Mouse (Mus musculus) T-cell, adult 2 months (primary cell): ENCODE data around the gene Stxbp5.
A peak's percentile ranks its signal among the peaks of the same experiment; 100 is the strongest.
"Not testable (repeated sequence)": the region's sequence is repeated elsewhere in the genome, so short reads cannot be mapped to it uniquely, and the experiment has no call there.

Experiments
- DNase-seq: peaks from one replicate; pipeline ENCODE4 v3.0.0; 2022; ENCODE audit warnings: low spot score

Stxbp5 gene

GRCm38 (mm10) chr10:9901071-9901696, at the start of gene Stxbp5:
Stxbp5 (minus strand) TSS chr10:9901079.
- DNase-seq = peak; percentile 70

DNA sequence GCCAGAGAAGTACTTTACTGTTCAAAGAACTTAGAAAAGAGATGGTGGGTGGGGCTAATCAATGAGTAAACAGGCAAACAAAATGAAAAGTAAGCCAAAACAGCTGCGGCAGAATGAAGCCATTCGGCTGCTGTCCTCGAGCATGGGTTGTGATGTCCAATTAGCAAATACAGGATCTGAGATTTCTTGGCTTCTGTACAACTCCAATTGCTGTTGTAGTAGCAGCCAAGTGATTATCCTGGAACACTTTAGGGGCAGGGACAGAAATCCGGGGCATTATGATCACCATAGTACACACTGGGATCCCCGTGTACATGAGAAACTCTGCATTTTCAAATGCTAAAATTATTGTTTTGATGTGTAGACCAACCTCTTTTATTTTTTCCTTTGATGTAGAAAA, 11.5 kb upstream of the Stxbp5 start:
- no peak for DNase-seq

- DNase-seq = no peak
These were observed 7.1 kb upstream of the Stxbp5 start for GRCm38 (mm10) chr10:9907919-9908502.

GRCm38 (mm10) chr10:9907519-9907918, 6.6 kb upstream of the Stxbp5 start:
- DNase-seq = no peak

DNA sequence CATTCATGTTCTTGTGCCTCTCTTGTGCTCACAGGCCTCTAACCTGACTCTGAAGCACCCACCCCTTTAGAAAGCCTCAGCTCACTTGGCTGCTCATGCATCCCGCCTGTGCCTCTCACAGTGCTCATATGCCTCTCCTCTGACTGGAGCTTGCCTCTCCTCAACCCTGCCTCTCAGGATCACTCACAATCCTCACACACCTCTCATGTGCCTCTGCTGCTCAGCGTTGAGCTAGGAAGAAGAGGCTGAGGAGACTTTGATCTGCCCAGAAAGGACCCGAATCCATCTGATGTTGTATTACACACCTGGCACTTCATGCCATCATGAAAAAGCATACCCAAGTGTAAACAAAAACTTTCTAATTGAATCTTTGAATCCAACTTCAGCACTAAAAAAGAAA, 5.3 kb upstream of the Stxbp5 start:
- DNase-seq = no peak

GRCm38 (mm10) chr10:9901697-9902239, 889 bp upstream of the Stxbp5 start:
- DNase-seq = peak; percentile 88

GRCm38 (mm10) chr10:9900315-9901070, 386 bp downstream of the Stxbp5 start:
- no peak for DNase-seq

DNA sequence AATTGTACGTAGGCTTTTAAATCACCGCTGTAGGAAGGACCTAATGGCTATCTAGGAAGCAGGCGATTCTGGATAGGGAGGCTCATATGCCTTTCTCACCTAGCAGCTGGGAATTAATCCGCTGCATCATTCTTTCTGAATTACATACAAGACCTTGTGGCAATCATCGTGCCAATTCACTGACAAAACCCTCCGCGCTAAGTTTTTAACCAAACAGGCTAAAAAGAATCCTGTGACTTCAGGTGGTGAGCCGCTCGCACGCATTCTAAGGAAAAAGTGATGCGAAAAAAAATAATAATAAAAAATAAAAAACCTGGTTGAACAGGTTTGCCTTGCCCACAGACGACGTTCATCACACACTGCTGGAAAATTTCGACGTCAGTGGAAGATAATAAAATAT, 1.1 kb downstream of the Stxbp5 start:
- DNase-seq = peak; percentile 24

- DNase-seq = no peak
These were observed 1.8 kb downstream of the Stxbp5 start for GRCm38 (mm10) chr10:9899086-9899485.

DNA sequence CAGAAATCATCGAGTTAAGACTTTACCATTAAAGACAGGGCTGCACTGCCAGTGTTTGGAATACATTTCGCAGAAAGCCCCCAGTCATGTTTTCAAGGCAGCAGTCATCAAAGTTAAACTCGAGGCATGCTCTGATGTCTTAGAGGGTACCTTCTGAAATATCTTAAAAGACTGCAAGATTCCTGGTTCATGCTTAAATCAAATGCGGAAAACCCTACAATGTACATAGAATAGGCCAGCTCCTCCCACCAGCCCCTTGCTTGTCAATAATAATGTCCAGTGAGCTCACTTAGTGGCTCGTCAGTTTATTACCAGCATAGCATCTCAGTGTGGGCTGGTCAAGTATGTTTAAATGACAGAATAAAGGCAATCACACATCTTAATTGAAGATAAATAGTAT, 3.0 kb downstream of the Stxbp5 start:
- no peak for DNase-seq

GRCm38 (mm10) chr10:9893562-9893961, 7.3 kb downstream of the Stxbp5 start:
- no peak for DNase-seq

GRCm38 (mm10) chr10:9889651-9890050, 11.2 kb downstream of the Stxbp5 start:
- DNase-seq = no peak

- DNase-seq = no peak
These were observed 12.2 kb downstream of the Stxbp5 start for GRCm38 (mm10) chr10:9888655-9889054.

GRCm38 (mm10) chr10:9881781-9882320, 19.0 kb downstream of the Stxbp5 start:
- DNase-seq = not testable (repeated sequence)

DNA sequence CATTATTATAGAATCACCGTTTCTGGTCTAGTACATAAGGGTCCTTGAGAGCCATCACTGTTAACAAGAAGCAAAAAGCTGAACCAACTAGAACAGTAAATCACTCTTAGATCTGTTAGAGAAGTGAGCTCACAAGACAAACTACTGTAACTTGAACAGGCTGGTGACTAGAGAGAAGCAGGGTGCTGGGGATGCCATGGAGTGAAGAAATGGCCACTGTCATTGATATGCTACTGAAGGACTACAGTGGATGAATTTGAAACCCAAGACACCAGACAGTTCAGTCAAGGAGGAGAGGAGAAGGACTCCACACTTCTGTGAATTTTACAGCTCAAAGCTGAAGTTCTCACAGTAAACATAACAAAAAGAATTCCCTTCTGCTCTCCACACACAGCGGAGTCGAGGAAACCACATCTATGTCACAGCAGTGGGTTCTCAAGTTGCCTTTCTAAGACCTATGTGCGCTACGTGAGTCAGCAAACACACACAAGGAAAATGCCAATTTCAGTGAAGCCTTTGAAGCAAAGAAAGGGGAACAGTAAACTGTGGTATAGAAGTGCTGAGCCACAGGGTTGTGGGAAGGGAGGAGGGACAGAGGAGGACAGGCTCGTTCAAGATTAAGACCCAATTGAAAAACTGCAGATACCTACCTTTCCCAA, 20.7 kb downstream of the Stxbp5 start:
- no peak for DNase-seq

GRCm38 (mm10) chr10:9878821-9879489, 21.9 kb downstream of the Stxbp5 start:
- no peak for DNase-seq

DNA sequence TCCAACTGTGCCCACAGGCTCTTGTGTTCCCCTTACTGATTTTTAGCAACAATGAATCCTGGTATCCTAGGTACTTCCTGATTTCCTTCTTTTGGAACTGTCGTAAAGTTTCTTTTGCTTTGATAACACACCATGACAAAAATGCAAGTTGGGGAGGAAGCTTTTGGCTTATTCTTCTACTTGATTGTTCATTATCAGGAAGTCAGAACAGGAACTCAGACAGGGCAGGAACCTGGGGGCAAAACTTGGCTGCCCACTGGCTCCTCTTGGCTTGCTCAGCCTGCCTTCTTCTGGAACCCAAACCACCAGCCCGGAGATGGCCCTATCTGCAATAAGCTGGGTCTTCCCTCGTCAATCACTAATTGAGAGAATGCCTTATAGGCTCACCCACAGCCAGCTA, 25.0 kb downstream of the Stxbp5 start:
- no peak for DNase-seq

GRCm38 (mm10) chr10:9872143-9872542, 28.7 kb downstream of the Stxbp5 start:
- DNase-seq = no peak

DNA sequence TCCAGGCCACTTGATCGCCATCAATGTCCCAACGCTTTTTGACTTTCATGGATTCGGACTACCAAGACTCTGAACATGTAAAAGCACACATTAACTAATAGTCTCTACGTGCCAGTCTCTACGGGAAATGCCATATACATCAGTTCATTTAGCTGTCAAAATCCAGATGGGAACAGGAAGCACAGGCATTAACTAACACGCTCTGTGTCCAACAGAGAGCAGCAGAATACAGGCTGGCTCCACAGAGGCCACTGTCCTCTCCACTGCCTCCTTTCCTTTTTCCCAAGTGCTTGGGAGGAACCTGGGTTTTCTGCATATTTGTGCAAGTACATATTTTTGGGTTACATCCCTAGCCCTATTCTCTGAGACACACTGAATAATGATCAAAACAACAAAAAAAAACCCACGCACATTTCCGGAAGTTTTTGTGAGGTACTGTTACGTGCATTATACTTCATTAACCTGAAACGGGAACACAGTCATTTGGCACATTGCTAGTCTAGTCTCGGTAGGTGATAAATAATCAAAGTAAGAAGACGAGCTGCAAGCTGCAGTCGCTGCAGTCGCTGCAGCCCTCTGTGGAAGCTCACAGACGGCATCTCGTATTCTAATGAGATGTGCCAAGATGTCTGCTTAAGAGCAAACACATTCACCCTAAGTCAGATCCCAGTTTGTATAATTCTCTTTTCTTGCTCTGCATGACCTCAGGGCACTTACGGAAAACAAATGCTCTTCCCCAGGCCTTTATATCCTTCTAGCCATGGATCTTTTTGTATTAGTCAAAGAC, 33.9 kb downstream of the Stxbp5 start:
- DNase-seq = no peak

GRCm38 (mm10) chr10:9860022-9860421, 40.9 kb downstream of the Stxbp5 start:
- DNase-seq = no peak

GRCm38 (mm10) chr10:9859476-9859875, 41.4 kb downstream of the Stxbp5 start:
- no peak for DNase-seq
